Mouse (Mus musculus) spleen, adult 2 months (tissue): ENCODE data around the gene Nrm.

Experiments
- CTCF ChIP-seq: fragments of 200-500 bp; IDR thresholded peaks from 2 replicates; pipeline ENCODE4 v1.5.1; 2011; ENCODE audit warnings: mild to moderate bottlenecking, inconsistent platforms; ENCODE audit not compliant: insufficient read depth, insufficient read length, insufficient replicate concordance; ENCODE audit errors: extremely low read depth
- POLR2A ChIP-seq: fragments of 200-500 bp; IDR thresholded peaks from 2 replicates; pipeline ENCODE4 v1.6.1; 2011; ENCODE audit warnings: low read depth, low read length, inconsistent platforms

DNA sequence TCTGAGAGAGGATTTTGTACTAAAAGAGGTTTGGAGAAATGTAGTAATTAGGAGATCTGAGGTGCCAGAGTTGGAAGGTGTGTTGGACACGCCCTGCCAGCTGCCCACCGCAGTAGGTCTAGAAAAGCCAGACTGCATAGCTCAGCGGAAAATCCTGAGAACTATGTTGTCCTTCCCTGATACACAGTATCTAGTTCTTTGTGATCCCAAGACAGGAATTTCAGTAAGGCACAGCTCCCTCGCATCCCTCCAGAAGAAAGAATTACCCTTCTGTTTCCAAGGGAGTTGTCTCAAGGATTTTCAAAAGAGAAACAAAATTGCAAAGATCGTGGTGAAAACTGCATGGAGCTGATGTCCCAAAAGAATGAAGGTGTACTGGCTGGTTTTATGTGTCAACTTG, 22.5 kb upstream of the Nrm start:
- no peak for TF ChIP-seq CTCF
- TF ChIP-seq POLR2A: no peak
